Mouse (Mus musculus) urinary bladder, adult 2 months (tissue): Measurements from ENCODE around the gene Gm49358. TPM values are rescaled to one million over a fixed set of nuclear protein-coding genes. Genes with fewer than 3 reads are reported as not detected.

ENCODE experiments used
- DNase-seq: peaks from one replicate; pipeline ENCODE4 v3.0.0; 2022; ENCODE audit warnings: low spot score
- polyA plus RNA-seq: library from polyadenylated mRNA; depleted of rRNA; stranded (reverse); fragments of >200 nt; gene quantifications from 2 replicates; pipeline ENCODE4 v1.2.3, GENCODE M21; 2012; rRNA removed

Gm49358 gene
- not detected in 2 replicates for polyA plus RNA-seq

DNA sequence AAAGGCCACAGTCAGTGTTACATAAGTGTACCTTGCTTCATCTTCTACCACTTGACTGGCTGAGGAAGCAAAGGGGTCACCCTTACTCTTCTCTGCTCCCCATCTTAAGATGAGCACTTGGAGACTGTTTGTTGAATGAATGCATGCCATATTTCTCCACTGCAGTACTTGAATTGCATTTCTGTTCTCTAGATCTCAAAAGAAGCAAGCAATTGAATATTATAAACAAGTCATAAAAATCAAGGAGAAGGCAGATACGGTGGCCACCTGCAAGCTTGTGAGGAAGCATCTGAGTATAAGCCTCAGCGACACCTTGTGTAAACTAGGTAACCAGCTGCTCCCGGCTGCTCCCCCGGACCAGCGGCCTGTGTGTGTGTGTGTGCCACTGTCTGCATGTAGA lies at the start of gene Gm49358:
Gm49358 (plus strand) TSS at position 301 of the 400 bp plus-strand sequence.
- DNase-seq, result no peak

DNA sequence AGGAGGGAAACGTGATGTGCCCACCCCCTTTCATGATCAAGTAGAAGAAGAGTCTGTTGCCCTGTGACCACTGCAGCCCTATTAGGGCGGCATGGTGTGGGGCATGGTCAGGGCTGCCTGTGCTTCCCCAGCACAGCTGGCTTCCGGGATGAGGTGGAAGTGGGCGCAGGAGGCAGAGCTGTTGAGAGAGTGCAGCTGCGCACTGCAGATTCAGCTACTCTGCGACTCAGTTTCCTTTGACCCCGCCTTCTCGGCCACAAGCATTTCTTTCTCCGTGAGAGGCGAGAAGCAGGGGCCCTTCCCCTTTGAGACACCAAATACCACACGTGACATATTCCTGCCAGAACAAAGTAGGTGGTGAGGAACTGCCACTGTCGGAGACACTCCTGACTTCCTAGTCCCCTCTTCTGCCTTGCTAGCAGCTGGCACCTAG lies 36.2 kb upstream of the Gm49358 start:
- DNase-seq, result no peak

GRCm38 (mm10) chr10:86728176-86728575 lies 35.6 kb upstream of the Gm49358 start:
- no peak for DNase-seq

DNA sequence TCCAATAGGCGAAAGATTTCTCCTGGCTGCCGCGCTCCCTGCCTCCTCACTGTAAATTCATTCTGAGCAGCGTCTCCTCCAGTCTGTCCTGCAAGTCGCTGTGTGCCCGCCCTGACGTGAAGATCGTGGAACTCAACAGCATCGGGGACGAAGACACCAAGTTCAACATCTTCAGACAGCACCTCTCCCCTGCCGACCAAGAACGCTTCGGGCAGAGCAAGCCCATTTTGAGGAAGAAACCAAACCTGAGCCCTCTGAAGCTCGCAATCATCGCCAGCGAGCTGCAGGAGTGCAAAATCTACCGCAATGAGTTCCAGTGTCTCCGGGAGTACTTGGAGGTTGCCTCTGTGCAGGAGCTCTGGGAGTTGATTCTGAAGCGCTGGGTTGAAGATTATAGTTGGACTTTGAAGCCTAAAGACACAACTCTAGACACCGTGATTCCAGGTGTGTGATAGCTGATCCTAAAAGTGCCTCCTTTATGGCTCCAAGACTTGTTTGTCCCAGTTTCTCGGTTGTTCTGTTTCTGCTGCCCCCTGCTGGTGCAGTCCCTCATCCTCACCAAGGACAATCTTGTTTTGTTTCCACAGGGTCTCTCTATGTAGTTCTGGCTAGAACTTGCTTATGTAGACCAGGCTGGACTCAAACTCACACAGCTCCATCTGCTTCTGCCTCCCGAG lies 32.8 kb upstream of the Gm49358 start:
- DNase-seq, result peak; percentile 70

DNA sequence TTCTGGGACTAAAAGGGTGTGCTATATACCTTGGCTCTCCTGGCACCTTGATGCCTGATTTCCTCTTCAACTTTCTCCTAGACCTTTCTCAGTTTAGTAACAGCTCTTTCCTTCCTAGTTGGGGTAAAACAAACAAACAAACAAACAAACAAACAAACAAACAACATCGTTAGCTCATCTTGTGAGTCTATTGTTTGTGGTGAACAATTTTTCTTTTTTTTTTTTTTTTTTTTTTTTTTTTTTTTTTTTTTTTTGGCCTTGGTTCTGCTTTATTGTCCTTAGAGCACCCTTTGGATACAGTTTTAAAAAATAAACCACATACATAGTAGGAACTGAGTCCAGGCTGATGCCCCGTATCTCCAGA lies 32.3 kb upstream of the Gm49358 start:
- DNase-seq, result no peak

DNA sequence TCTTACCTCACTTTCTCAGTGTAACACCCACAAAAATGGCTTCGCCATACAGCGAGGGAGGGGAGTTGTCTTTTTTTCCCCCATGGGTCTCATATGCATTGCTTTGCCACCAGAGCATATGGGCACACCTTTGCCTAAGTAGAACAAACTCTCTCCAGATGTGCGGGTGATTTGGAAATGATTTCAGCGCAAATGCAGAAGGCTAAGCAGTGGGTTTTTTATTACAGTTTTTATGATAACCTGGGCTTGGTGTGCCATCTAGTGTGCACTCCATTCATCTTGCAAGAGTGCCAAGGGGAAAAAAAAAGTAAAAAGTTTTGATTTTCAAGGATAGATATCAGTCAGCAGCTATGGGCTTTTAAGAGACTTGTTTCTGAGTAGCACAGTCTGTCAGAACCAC lies 28.7 kb upstream of the Gm49358 start:
- DNase-seq, result no peak

DNA sequence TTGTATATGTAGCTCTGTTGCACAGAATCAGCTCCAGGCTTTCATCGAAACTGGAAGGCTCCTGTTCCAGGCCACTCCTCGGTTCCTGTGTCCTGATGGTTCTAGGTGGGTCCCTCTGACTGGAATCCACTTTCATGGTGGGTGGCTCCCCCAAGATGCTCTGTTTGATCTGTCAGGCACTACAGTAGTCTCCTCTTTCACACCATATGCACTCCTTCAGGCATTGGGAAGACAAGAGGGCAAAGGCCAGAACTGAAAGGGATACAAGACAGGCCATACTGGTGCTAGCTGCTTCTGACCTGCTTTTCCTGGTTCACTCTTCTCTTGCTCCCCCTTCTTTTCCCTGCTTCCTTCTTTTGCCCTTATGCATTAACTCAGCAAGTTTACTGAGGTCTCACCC lies 20.9 kb upstream of the Gm49358 start:
- no peak for DNase-seq

DNA sequence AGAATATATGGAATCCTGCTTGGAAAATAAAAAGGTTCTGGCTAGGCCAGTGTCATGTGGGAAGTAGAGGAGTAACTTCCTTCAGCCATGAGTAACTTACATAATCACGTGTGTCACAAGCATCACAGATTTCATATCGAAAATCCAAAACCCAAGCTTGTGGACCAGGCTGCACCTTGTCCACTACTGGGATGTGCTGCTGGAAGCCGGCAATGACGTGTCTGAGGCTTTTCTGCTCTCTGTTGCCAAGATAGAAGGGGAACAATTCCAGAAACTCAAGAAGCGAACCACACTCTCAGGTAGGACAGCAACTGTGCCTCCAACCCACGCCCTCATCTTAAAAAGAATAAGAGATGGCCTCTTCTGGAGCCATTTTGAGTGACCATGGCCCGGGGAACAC lies 19.5 kb upstream of the Gm49358 start:
- DNase-seq, result no peak

DNA sequence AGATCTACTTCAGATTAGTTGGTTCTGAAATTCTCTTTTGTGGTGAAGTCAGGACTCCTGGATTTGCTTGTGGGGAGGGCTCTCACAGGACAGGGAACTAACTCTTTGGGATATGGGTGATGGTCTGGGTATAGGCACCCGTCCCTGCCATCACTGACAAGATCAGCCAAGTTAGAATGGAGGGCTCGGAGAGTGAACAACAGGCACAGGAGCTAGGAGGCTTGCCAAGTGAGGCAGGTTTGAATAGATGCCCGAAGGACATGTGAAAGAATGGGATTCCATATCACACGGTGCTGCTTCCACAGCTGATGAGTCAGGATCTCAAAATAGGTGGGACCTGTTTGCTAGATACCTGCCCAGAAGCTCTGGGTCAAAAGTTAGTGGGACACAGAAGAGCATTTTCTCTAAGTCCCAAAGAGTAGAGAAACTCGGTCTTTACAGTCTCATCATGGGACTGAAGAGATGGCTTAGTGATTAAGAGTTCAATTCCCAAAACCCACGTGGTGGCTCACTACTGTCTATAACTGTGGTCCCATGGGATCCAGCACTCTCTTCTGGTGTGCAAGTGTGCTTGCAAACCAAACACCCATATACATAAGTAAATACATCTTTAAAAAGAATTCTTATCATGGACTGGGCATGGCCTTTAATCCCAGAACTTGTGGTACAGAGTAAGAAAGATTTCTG lies 7.8 kb upstream of the Gm49358 start:
- no peak for DNase-seq

GRCm38 (mm10) chr10:86757724-86758123 lies 6.0 kb upstream of the Gm49358 start:
- no peak for DNase-seq

GRCm38 (mm10) chr10:86758211-86758610 lies 5.6 kb upstream of the Gm49358 start:
- DNase-seq, result no peak

DNA sequence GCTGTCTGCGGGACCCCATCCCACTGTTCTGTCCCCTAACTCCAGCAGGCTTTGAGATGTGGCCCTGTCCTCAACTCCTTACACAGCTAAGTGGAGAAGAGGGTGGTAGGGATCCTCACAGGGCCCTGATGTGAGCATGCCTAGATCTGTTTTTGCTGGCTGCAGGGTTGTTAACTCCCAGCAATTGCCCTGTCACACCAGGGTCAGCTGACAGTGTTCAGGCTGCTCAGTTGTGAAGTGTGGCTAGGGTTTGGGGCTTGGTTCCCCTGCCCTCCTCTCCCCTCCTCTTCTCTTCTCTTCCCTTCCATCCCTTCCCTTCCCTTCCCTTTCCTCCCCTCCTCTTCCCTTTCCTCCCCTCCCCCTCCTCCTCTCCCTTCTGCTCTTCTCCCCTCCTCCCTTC lies 2.5 kb upstream of the Gm49358 start:
- no peak for DNase-seq

GRCm38 (mm10) chr10:86761722-86762383 lies 1.9 kb upstream of the Gm49358 start:
- no peak for DNase-seq

DNA sequence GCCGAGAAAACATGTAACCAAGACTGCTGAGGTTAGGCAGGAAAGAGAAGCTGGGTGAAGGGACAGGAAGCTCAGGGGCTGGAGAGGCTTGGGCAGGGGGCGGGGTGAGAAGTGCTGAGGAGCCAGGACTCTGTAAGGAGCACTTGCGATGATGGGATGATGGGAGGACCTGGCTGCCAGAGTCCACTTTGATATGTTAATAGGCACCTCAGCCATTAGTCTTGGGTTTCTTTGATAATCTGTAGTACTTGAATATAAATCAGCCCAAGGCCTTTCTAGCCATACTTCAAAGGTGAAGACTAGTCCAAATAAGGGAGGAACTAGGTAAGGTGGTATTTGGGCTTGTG lies 1.4 kb upstream of the Gm49358 start:
- no peak for DNase-seq

GRCm38 (mm10) chr10:86765344-86765966 lies 1.7 kb downstream of the Gm49358 start:
- DNase-seq, result no peak

DNA sequence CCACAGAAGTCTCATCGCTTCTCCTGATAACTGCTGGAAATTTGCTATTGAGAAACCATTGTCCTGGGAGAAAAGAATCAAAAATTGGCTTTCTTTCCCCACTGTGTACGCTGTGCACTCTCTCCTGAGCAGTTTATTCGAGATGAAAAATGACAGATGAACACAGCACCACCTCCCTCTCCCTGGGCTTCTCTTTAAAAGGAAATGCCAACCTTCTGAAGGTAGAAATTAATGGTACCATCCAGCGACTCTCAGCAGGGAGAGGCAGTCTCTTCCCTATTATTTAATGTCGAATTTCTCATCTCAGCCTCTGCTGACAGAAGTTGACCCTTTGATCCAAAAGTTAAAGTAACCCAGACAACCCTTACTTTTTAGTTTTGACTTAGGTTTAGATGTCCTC lies 5.4 kb downstream of the Gm49358 start:
- DNase-seq, result no peak

DNA sequence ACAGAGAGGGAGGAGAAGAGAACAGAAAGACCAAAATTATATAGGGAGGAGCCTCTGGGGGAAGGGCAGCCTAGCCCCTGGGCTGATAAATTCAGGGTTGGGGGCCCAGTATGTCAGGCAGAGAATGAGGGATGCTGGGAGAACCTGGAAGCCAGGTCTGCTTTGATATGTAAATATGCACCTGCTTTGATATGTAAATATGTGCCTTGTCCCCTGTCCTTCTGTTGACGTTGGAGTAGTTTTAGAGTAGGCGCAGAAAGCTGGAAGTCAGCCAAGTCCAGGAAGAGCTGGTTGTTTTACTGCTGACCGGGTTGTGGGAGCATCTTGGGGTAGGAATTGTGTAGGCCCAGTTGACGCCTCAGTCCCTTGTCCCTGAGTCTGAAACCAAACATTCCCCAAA lies 6.0 kb downstream of the Gm49358 start:
- DNase-seq, result no peak

GRCm38 (mm10) chr10:86771701-86772100 lies 7.9 kb downstream of the Gm49358 start:
- no peak for DNase-seq

- DNase-seq, result no peak
Observed at GRCm38 (mm10) chr10:86772231-86772631, 8.5 kb downstream of the Gm49358 start.

DNA sequence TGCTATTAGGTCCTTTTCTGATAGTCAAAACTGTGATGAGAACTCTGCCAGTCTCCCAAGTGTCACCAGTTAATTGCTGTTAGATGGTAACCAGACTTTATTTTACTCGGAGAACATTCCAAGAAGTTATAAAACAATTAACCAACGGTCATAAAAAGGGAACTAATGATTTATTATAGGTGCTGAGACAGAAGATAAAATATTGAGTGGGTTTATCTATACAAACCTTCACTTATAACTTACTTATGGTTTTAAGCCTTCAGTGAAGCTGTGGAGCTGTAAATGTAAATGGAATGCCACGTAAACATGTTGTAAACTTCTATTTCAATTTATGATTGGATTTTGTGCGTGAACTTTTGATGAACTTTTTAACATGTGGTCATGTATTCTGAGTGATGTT lies 9.6 kb downstream of the Gm49358 start:
- no peak for DNase-seq

GRCm38 (mm10) chr10:86776281-86776680 lies 12.5 kb downstream of the Gm49358 start:
- DNase-seq, result no peak

DNA sequence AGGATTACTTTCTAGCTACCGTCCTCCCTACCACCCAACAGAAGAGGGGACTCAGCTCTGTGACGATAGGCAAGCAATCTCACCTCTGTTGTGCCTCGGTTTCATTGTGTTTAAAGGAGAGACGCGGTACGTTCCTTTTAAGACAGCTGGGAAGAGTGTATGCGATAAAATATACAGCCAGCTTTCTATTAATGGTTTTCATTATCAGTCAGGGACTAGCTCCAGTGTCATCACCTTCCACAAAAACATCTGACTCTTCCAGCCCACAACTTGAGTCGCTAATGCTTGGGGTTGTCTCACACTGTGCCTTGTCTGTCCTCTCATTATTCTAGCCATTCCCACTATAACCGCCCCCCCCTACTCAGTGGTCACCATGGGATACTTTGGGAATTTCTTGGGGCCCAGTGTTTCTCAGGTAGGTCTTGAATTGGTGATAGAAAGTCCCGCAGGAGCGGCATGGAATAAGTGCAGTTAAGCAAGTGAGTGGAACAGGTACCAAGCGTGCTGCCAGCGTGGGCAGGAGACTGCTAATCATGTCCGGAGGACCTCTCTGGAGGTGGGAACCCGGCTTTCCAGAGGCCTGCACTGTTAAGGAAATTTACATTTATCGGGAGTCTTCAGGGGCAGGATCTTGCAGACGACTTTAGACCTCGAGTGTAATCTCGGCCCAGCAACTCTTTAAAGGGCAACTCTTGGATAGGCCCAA lies 14.0 kb downstream of the Gm49358 start:
- DNase-seq, result no peak
